Mouse (Mus musculus) liver, adult 2 months (tissue): ENCODE data around the gene Prss32.

Experiments
- CTCF ChIP-seq: fragments of 200-500 bp; IDR thresholded peaks from 2 replicates; pipeline ENCODE4 v1.5.1; 2011; ENCODE audit warnings: low read depth, low read length, control low read depth
- POLR2A ChIP-seq: fragments of 200-500 bp; IDR thresholded peaks from 2 replicates; pipeline ENCODE4 v1.6.1; 2011; ENCODE audit warnings: low read length, control low read depth; ENCODE audit not compliant: insufficient read depth; ENCODE audit errors: extremely low read depth

- TF ChIP-seq CTCF (peak; percentile 73), POLR2A (no peak)
Measured at GRCm38 (mm10) chr17:23841145-23841544, 2.5 kb upstream of the Prss32 start.
